Mouse (Mus musculus): ENCODE data around the gene Nebl. TPM values are rescaled to one million over a fixed set of nuclear protein-coding genes. Genes with fewer than 3 reads are reported as not detected.

The Nebl gene
- 10 to 100 TPM in 1 of 2 experiments, 1 to 10 TPM in 1; 5.6 to 21.2 TPM for polyA plus RNA-seq (2017; shearing (Covaris generic))

GRCm38 (mm10) chr2:17730957-17731830 is at the start of gene Nebl:
TSS of gene Nebl (minus strand) at chr2:17731464.

